22 mouse cellular contexts compared by ENCODE assay signal in the genomic region with DNA sequence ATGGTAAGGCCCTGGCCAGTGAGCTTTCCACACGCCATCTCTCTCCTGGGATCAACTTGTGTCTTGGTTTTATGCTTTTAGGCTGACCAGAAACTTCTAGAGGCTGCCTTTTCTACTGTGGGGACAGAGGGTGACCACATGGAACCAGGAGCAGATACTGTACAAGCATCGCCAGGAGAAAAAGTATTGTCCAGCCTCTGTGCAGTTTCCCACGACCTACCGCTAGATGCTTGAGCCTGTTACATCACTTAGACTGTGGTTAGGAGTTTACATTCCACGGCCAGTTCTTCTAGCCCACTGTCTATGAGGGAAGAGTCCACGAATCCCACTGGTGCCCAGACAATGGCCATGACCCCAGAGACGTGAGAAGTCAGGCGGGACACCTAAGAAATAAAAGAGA. TPM values are rescaled to one million over a fixed set of nuclear protein-coding genes. Genes with fewer than 3 reads are reported as not detected.
A peak's percentile ranks its signal among the peaks of the same experiment; 100 is the strongest.
DNase-seq lines count a peak whose midpoint lies in the region; ATAC-seq and TF ChIP-seq lines count a peak whose summit lies in the region.
"Had no signal": no experiment of that assay in that cellular context is flagged by ENCODE, and none has a peak within 500 bp of the region (broad histone marks: within the 10 kb centered on the region; RNA-seq: fewer than 3 reads in every experiment).

No protein-coding gene starts in this region.

- intact Hi-C loops in left cerebral cortex, postnatal 4 days (cut with DNase I), result no loop called here

- H3K4me1 ChIP-seq in CH12.LX (ENCODE audit: control insufficient read depth in 1 of 2, insufficient read depth in 2 of 2), result peaks cover 25 to 68% of the 10 kb centered on the region in 2 experiments
- H3K4me1 ChIP-seq in embryonic facial prominence, embryonic 13.5 days, result peaks cover 18% of the 10 kb centered on the region
- H3K4me1 ChIP-seq in limb, embryonic 12.5 days (replicated peaks), result peaks cover 19% of the 10 kb centered on the region
- H3K4me1 ChIP-seq: midbrain, embryonic 13.5 days; neural tube, embryonic 15.5 days had no signal

- TF ChIP-seq EP300 in CH12.LX (IDR thresholded peaks at IDR 0.05; ENCODE audit: low read length), result no peak

- no peak for TF ChIP-seq POLR2A in CH12.LX (IDR thresholded peaks at IDR 0.05; ENCODE audit: low read depth, low read length)

- H3K9ac ChIP-seq in CH12.LX (ENCODE audit: insufficient read depth, low read depth), result no peak overlapping the region
- H3K9ac ChIP-seq in embryonic facial prominence, embryonic 13.5 days, result no peak overlapping the region
- no peak overlapping the region for H3K9ac ChIP-seq in limb, embryonic 12.5 days (replicated peaks)
- H3K9ac ChIP-seq: forebrain, postnatal 0 days; liver, postnatal 0 days; midbrain, embryonic 13.5 days; neural tube, embryonic 15.5 days had no signal

- no peaks in the 10 kb centered on the region for H3K79me2 ChIP-seq in CH12.LX (replicated peaks; ENCODE audit: control insufficient read depth, extremely low read depth, insufficient read depth, poor library complexity, severe bottlenecking)

- WGBS in embryonic facial prominence, embryonic 13.5 days, result 82% methylated on average over 8 of the region's 8 CpGs
- 77% methylated on average over 8 of the region's 8 CpGs for WGBS in limb, embryonic 12.5 days

- no peak for TF ChIP-seq RAD21 in CH12.LX (IDR thresholded peaks at IDR 0.05; ENCODE audit: low read depth, low read length)

- dilution Hi-C loops in CH12.LX (cut with MboI; ENCODE audit: extremely low pct_ligation_motif_present, extremely low pct_unique_long_range_greater_than_20kb, low sequenced_read_pairs), result no loop called here

- no peak for TF ChIP-seq CTCF in CH12.LX (conservative IDR thresholded peaks at IDR 0.05 in 1 of 2, IDR thresholded peaks at IDR 0.05 in 1 of 2; ENCODE audit: low read depth in 2 of 2, low read length in 2 of 2)

- no peaks in the 10 kb centered on the region for H3K27me3 ChIP-seq in CH12.LX (replicated peaks)
- H3K27me3 ChIP-seq in embryonic facial prominence, embryonic 13.5 days, result no peaks in the 10 kb centered on the region
- H3K27me3 ChIP-seq in limb, embryonic 12.5 days, result no peaks in the 10 kb centered on the region
- H3K27me3 ChIP-seq: midbrain, embryonic 13.5 days; neural tube, embryonic 15.5 days had no signal

- no peak for ATAC-seq in embryonic facial prominence, embryonic 13.5 days (ENCODE audit: insufficient number of reproducible peaks, insufficient read depth, low FRiP score, low TSS enrichment, low read depth)
- 0 out of 2 replicates have a peak, but pooled peaks have one; percentile 8 for ATAC-seq in limb, embryonic 12.5 days (ENCODE audit: insufficient number of reproducible peaks, insufficient read depth, low FRiP score, low TSS enrichment, low read depth)
- ATAC-seq: forebrain, postnatal 0 days; inflammation-experienced regulatory T-cells, adult 6 months; midbrain, embryonic 13.5 days had no signal

- in situ Hi-C loops in CH12.LX (cut with MboI; ENCODE audit: low pct_ligation_motif_present, low pct_unique_long_range_greater_than_20kb, low sequenced_read_pairs), result no loop called here

- H3K4me2 ChIP-seq in CH12.LX (ENCODE audit: insufficient read depth, low read depth, poor library complexity, severe bottlenecking), result no peak overlapping the region
- H3K4me2 ChIP-seq in embryonic facial prominence, embryonic 13.5 days, result no peak overlapping the region
- H3K4me2 ChIP-seq in limb, embryonic 12.5 days, result no peak overlapping the region
- H3K4me2 ChIP-seq: midbrain, embryonic 13.5 days; neural tube, embryonic 15.5 days had no signal

- DNase-seq in 3T3-L1 (ENCODE audit: low read depth, low spot score) (peak; percentile 80), CH12.LX (ENCODE audit: extremely low read depth) (no peak)
- DNase-seq in urinary bladder, postnatal 10 days (ENCODE audit: low spot score), result no peak
- DNase-seq in left cerebral cortex, postnatal 4 days, result no peak
- DNase-seq in natural killer cell, adult 2 months (ENCODE audit: low spot score in 2 of 2), result no peak
- DNase-seq: cerebellum, adult 2 months; cerebellum, postnatal 36 days; forebrain, postnatal 0 days; kidney, adult 8-10 months; kidney, postnatal 14 days; liver, postnatal 0 days; lung, postnatal 10 days; right cerebral cortex, postnatal 25 days; thymus, adult 18-20 months; thymus, postnatal 4 days had no signal

- no peak overlapping the region for H3K4me3 ChIP-seq in CH12.LX (replicated peaks in 1 of 3; ENCODE audit: low read depth in 2 of 3, low read length in 2 of 3, poor library complexity in 1 of 3)
- H3K4me3 ChIP-seq in embryonic facial prominence, embryonic 13.5 days, result no peak overlapping the region
- no peak overlapping the region for H3K4me3 ChIP-seq in limb, embryonic 12.5 days (replicated peaks)
- H3K4me3 ChIP-seq: left cerebral cortex, adult 2 months; midbrain, embryonic 13.5 days; neural tube, embryonic 15.5 days had no signal

- H3K9me3 ChIP-seq in CH12.LX (replicated peaks; ENCODE audit: low read length), result no peaks in the 10 kb centered on the region
- H3K9me3 ChIP-seq in embryonic facial prominence, embryonic 13.5 days, result no peaks in the 10 kb centered on the region
- H3K9me3 ChIP-seq in limb, embryonic 12.5 days, result no peaks in the 10 kb centered on the region
- H3K9me3 ChIP-seq: G1E; midbrain, embryonic 13.5 days; neural tube, embryonic 15.5 days had no signal

- H3K27ac ChIP-seq in CH12.LX (ENCODE audit: insufficient read depth, low read depth), result no peak overlapping the region
- H3K27ac ChIP-seq in embryonic facial prominence, embryonic 13.5 days, result peak overlapping the region; percentile 44; the same call in 1 of the 2 replicates
- H3K27ac ChIP-seq in limb, embryonic 12.5 days, result peak overlapping the region; percentile 75
- H3K27ac ChIP-seq: left cerebral cortex, adult 2 months; midbrain, embryonic 13.5 days; neural tube, embryonic 15.5 days had no signal

- peaks cover 2 to 15% of the 10 kb centered on the region in 2 experiments for H3K36me3 ChIP-seq in CH12.LX (replicated peaks in 1 of 2; ENCODE audit: control insufficient read depth in 1 of 2, insufficient read depth in 1 of 2, low read length in 1 of 2)
- no peaks in the 10 kb centered on the region for H3K36me3 ChIP-seq in embryonic facial prominence, embryonic 13.5 days
- H3K36me3 ChIP-seq in limb, embryonic 12.5 days, result no peaks in the 10 kb centered on the region
- H3K36me3 ChIP-seq: midbrain, embryonic 13.5 days; neural tube, embryonic 15.5 days had no signal

TF ChIP-seq in CH12.LX, 34 proteins besides CTCF, POLR2A, EP300 and RAD21:
- TF ChIP-seq SIN3A (IDR thresholded peaks at IDR 0.05; ENCODE audit: low read length), result 0 out of 2 replicates have a peak, but pooled peaks have one; percentile 17
- no peak for TF ChIP-seq CHD1 (IDR thresholded peaks at IDR 0.05; ENCODE audit: low read depth, low read length)
- 0 out of 2 replicates have a peak, but pooled peaks have one; percentile 33 for TF ChIP-seq MEF2A (IDR thresholded peaks at IDR 0.05; ENCODE audit: borderline replicate concordance, low read depth, low read length)
- TF ChIP-seq ETS1 (conservative IDR thresholded peaks at IDR 0.05; ENCODE audit: low read depth, low read length), result peak; percentile 9; the same call in 1 of the 2 replicates
- peak; percentile 38; the same call in 1 of the 2 replicates for TF ChIP-seq MAX (IDR thresholded peaks at IDR 0.05; ENCODE audit: low read length)

RNA-seq across cellular contexts. Expression of a gene that starts 57.2 kb away (rescaled TPM):
- total RNA-seq in CH12.LX (2012; rRNA removed), result 0.84 and 1.0 TPM in 2 replicates
- 0.35 and 0.39 TPM in 2 replicates for total RNA-seq in CH12.LX (2014; rRNA removed)
- polyA plus RNA-seq in CH12.LX (2012; ENCODE audit: insufficient read length, low read depth), result 0.31 and 0.34 TPM in 2 replicates
- 12.2 and 13.0 TPM in 2 replicates for polyA plus RNA-seq in embryonic facial prominence, embryonic 13.5 days (2015; fragmentation: Nextera tagmentation; extraction: Ambion mirVana)
- 25.3 and 29.2 TPM in 2 replicates for polyA plus RNA-seq in limb, embryonic 12.5 days (2016; fragmentation: Nextera tagmentation; extraction: Ambion mirVana)
- total RNA-seq in left cerebral cortex, postnatal 4 days (2021), result 1 to 10 TPM; 7.3 to 7.4 TPM
- polyA plus RNA-seq: G1E; inflammation-experienced regulatory T-cells, adult 6 months had no signal
